Mouse (Mus musculus): ENCODE data around the gene Lin28b. TPM values are rescaled to one million over a fixed set of nuclear protein-coding genes. Genes with fewer than 3 reads are reported as not detected.

The Lin28b gene
- 34.2 and 36.4 TPM in 2 replicates for polyA plus RNA-seq (2014; fragmentation: Nextera tagmentation; extraction: Ambion mirVana)

DNA sequence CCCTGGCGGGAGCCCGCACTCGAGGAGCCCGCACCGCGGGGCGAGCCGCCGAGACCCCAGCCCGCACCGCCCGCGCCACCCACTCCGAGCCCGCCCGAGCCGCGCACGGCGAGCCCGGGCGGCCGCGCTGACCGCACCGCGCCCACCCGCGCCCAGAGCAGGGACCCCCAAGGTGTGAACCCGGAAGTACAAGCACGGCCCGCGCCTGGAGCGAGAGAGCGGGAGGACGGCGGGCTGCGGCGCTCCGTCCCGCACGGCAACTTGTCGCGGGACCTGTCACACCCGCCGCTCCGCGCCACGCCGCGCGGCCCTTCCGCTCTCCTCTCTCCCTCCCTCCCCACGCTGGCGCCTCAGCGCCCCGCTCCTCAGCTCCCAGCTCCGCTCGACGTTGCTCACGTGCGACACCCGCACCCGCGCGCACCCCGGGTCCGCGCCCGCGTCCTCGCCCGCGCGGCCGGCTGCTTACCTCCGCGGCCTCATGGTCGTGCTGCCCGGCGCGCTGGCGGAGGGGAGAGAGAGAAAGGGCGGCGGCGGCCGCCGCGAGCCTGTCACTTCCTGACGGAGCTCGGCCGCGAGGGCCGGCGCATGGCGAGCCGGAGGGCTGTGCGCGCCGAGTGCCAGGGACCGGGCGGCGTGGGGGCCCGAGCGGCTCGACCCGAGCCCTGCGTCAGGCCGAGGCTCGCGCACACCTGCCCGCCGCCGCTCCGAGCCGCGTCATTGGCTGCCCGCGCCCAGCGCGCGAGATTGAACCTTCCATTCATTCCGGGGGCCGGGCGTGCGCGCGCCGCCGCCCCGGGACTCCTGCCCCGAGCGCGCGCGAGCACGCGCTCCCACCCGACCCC, at the start of gene Lin28b:
Gene Lin28b, minus strand, starts transcription at position 635 of the 842 bp plus-strand sequence.
- Histone ChIP-seq H3K27ac (ENCODE audit: low read depth, low read length) (peak within 1 kb of the TSS; percentile 65), H3K4me1 (replicated peaks; ENCODE audit: control insufficient read depth, insufficient read depth, low read length) (no peaks in the 10 kb centered on the region), H3K9me3 (ENCODE audit: control insufficient read depth, low read length) (no peaks in the 10 kb centered on the region), H3K27me3 (replicated peaks; ENCODE audit: control insufficient read depth, insufficient read depth, low read length) (peaks cover 7% of the 10 kb centered on the region; the same call in 1 of the 2 replicates), H3K9ac (ENCODE audit: low read depth, low read length) (peak within 1 kb of the TSS; percentile 91), H3K36me3 (ENCODE audit: control insufficient read depth, insufficient read depth, low read length) (no peaks in the 10 kb centered on the region), H3K4me2 (peak within 1 kb of the TSS; percentile 98), H3K4me3 (ENCODE audit: low read depth, low read length) (peak within 1 kb of the TSS; percentile 82)
- ATAC-seq (replicated peaks; ENCODE audit: low FRiP score) (peak; percentile 92), DNase-seq (ENCODE audit: low spot score) (peak; percentile 78)
- WGBS = under 1% methylated on average over 104 of the region's 139 CpGs

DNA sequence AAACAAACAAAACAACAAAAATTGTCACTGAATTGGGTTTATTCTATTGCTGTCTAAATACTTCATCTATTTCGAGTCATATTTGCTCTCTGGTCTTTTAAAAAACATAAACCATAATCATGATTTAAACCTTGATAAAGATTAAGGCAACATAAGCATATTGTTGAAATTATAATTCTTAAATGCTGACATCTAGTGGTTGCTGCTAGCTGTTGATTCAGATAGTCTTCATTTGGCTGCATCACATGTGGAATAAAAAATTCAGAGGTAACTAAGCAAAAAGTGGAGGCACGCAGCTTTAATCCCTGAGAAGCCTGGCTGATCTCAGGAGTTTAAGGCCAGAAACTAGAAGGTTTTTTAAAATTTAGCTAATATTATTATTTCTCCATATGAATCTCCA, 25.6 kb upstream of the Lin28b start:
- H3K4me2 ChIP-seq = no peak overlapping the region
- DNase-seq (ENCODE audit: low spot score) = no peak
- H3K9ac ChIP-seq (ENCODE audit: low read depth, low read length) = no peak overlapping the region
- H3K27me3 ChIP-seq (replicated peaks; ENCODE audit: control insufficient read depth, insufficient read depth, low read length) = no peaks in the 10 kb centered on the region
- H3K4me1 ChIP-seq (replicated peaks; ENCODE audit: control insufficient read depth, insufficient read depth, low read length) = no peaks in the 10 kb centered on the region
- no peaks in the 10 kb centered on the region for H3K9me3 ChIP-seq (ENCODE audit: control insufficient read depth, low read length)
- 60% methylated on average over 2 of the region's 2 CpGs for WGBS
- no peak overlapping the region for H3K4me3 ChIP-seq (ENCODE audit: low read depth, low read length)
- H3K36me3 ChIP-seq (ENCODE audit: control insufficient read depth, insufficient read depth, low read length) = no peaks in the 10 kb centered on the region
- H3K27ac ChIP-seq (ENCODE audit: low read depth, low read length) = no peak overlapping the region
- no peak for ATAC-seq (replicated peaks; ENCODE audit: low FRiP score)

DNA sequence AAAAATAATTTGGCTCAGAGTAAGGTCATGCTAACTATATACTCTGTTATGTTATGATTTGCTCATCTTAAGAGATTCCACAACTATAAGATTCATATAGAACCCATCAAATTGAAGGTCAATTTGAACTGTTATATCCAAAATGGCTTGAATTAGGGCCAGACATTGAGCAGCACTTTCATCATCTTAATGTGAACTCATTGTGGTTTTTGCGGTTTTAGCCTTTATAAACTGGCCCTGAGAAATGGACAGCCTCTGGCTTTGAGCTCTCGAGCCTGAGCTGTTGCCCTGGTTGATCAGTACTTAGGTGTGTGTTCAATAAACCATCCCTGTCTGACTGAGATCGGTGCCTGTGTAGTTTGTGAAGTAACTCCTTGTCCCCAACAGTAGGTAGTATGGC, 24.5 kb upstream of the Lin28b start:
- no peaks in the 10 kb centered on the region for H3K27me3 ChIP-seq (replicated peaks; ENCODE audit: control insufficient read depth, insufficient read depth, low read length)
- no peaks in the 10 kb centered on the region for H3K4me1 ChIP-seq (replicated peaks; ENCODE audit: control insufficient read depth, insufficient read depth, low read length)
- DNase-seq (ENCODE audit: low spot score) (no peak), ATAC-seq (replicated peaks; ENCODE audit: low FRiP score) (no peak)
- H3K27ac ChIP-seq (ENCODE audit: low read depth, low read length) = no peak overlapping the region
- no peak overlapping the region for H3K9ac ChIP-seq (ENCODE audit: low read depth, low read length)
- no peak overlapping the region for H3K4me3 ChIP-seq (ENCODE audit: low read depth, low read length)
- H3K9me3 ChIP-seq (ENCODE audit: control insufficient read depth, low read length) = no peaks in the 10 kb centered on the region
- 71% methylated on average over 3 of the region's 3 CpGs for WGBS
- H3K36me3 ChIP-seq (ENCODE audit: control insufficient read depth, insufficient read depth, low read length) = no peaks in the 10 kb centered on the region
- H3K4me2 ChIP-seq = no peak overlapping the region

DNA sequence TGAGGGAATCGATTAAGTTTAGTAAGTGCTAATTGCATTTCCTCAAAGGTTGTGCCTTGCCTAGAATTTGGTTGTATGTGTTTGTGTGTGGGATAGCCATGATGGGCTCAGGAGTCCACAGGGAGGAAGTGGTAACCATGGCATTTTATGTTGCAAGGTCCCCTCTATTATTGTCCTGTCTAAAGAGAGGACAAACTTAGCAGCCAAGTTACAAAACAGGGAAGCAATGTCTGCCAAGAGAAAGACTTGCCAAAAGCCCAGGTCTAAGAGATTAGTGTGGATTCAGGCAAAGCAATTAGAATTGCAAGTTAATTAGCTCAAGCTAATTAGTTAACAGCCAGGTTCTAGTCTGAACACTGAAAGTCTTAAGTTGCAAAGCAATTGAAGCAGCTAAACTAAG, 14.1 kb upstream of the Lin28b start:
- no peaks in the 10 kb centered on the region for H3K27me3 ChIP-seq (replicated peaks; ENCODE audit: control insufficient read depth, insufficient read depth, low read length)
- WGBS = 76% methylated on average over 1 of the region's 1 CpGs
- ATAC-seq (replicated peaks; ENCODE audit: low FRiP score) = no peak

DNA sequence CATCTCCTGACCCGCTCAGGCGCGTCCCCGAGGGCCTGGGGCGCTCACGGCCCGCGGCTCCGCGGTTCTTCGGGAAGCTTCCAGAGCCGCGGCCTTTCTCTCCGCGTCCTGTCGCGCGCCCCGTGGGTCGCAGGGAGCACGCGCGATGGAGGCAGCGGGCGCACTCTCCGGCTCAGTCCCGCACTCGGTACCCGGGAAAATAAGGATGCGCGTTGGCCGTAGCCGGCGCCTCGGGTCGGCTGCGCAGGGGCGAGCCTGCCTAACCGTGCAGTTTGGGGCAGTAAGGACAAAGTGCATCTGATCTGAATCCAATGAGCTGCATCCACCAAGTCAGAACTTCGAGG, 380 bp upstream of the Lin28b start:
- peak; percentile 42; the same call in 1 of the 2 replicates for ATAC-seq (replicated peaks; ENCODE audit: low FRiP score)
- Histone ChIP-seq H3K4me2 (peak overlapping the region; percentile 98), H3K36me3 (ENCODE audit: control insufficient read depth, insufficient read depth, low read length) (no peaks in the 10 kb centered on the region), H3K4me1 (replicated peaks; ENCODE audit: control insufficient read depth, insufficient read depth, low read length) (no peaks in the 10 kb centered on the region), H3K9ac (ENCODE audit: low read depth, low read length) (peak overlapping the region; percentile 91), H3K4me3 (ENCODE audit: low read depth, low read length) (peak overlapping the region; percentile 82), H3K27ac (ENCODE audit: low read depth, low read length) (peak overlapping the region; percentile 65; the same call in 1 of the 2 replicates), H3K9me3 (ENCODE audit: control insufficient read depth, low read length) (no peaks in the 10 kb centered on the region), H3K27me3 (replicated peaks; ENCODE audit: control insufficient read depth, insufficient read depth, low read length) (peaks cover 7% of the 10 kb centered on the region; the same call in 1 of the 2 replicates)
- under 1% methylated on average over 32 of the region's 40 CpGs for WGBS
- no peak for DNase-seq (ENCODE audit: low spot score)

More for the DNA sequence above, 14.1 kb upstream of the Lin28b start:
- DNase-seq (ENCODE audit: low spot score) = no peak
- Histone ChIP-seq H3K9ac (ENCODE audit: low read depth, low read length) (no peak overlapping the region), H3K36me3 (ENCODE audit: control insufficient read depth, insufficient read depth, low read length) (no peaks in the 10 kb centered on the region), H3K4me2 (no peak overlapping the region), H3K4me1 (replicated peaks; ENCODE audit: control insufficient read depth, insufficient read depth, low read length) (no peaks in the 10 kb centered on the region), H3K4me3 (ENCODE audit: low read depth, low read length) (no peak overlapping the region), H3K9me3 (ENCODE audit: control insufficient read depth, low read length) (no peaks in the 10 kb centered on the region), H3K27ac (ENCODE audit: low read depth, low read length) (no peak overlapping the region)

DNA sequence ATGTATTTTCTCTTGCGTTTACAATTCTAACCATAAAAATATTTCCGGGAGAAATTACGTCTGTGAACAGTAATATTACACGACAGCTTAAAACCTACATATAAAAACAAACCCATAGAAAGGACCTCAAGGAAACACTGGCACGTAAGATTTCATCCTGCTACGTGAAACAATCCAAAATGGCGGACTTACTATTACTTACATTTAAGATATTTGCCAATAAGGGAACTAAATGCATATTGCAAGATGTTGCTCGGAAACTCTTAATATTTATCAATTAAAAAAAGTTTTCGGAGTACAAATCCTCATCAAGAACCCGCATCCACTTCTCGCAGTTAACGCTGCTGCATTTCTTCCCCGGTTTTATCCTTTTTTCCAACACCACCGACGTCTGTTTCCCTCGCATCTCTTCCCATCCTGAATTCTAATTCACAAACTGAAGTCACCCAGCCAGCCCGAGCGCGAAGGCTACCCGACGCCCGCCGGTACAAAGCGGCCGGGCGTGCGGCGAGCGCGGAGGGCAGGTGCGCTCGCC, 902 bp downstream of the Lin28b start:
- Histone ChIP-seq H3K36me3 (ENCODE audit: control insufficient read depth, insufficient read depth, low read length) (no peaks in the 10 kb centered on the region), H3K4me3 (ENCODE audit: low read depth, low read length) (peak overlapping the region; percentile 82), H3K27me3 (replicated peaks; ENCODE audit: control insufficient read depth, insufficient read depth, low read length) (peaks cover 7% of the 10 kb centered on the region; the same call in 1 of the 2 replicates), H3K4me2 (peak overlapping the region; percentile 98), H3K27ac (ENCODE audit: low read depth, low read length) (peak overlapping the region; percentile 65), H3K9ac (ENCODE audit: low read depth, low read length) (peak overlapping the region; percentile 91), H3K9me3 (ENCODE audit: control insufficient read depth, low read length) (no peaks in the 10 kb centered on the region), H3K4me1 (replicated peaks; ENCODE audit: control insufficient read depth, insufficient read depth, low read length) (no peaks in the 10 kb centered on the region)
- ATAC-seq (replicated peaks; ENCODE audit: low FRiP score) (no peak; the same call in 1 of the 2 replicates), DNase-seq (ENCODE audit: low spot score) (no peak)
- WGBS = 2% methylated on average over 32 of the region's 32 CpGs

DNA sequence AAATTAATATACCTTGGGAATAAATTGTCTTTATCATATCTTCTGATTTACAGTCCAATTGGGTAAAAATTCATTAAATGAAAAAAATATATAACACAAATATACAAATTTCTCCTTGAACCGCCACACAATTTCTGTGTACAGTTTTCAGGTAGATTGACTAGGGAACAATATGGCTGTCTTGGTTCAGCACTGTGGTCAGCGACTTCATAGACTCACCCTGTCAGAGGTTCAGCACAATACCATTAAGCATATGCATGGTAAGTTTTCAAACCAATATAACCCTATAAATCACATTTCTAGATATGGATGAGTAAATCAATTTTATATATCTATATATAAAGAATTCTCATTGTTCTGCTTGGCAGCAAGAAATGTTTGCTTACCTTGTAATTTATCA, 3.0 kb downstream of the Lin28b start:
- Histone ChIP-seq H3K4me2 (no peak overlapping the region), H3K9ac (ENCODE audit: low read depth, low read length) (no peak overlapping the region), H3K9me3 (ENCODE audit: control insufficient read depth, low read length) (no peaks in the 10 kb centered on the region), H3K4me3 (ENCODE audit: low read depth, low read length) (no peak overlapping the region), H3K36me3 (ENCODE audit: control insufficient read depth, insufficient read depth, low read length) (no peaks in the 10 kb centered on the region), H3K27me3 (replicated peaks; ENCODE audit: control insufficient read depth, insufficient read depth, low read length) (peaks cover 4% of the 10 kb centered on the region; the same call in 1 of the 2 replicates), H3K27ac (ENCODE audit: low read depth, low read length) (no peak overlapping the region), H3K4me1 (replicated peaks; ENCODE audit: control insufficient read depth, insufficient read depth, low read length) (no peaks in the 10 kb centered on the region)
- ATAC-seq (replicated peaks; ENCODE audit: low FRiP score) (no peak), DNase-seq (ENCODE audit: low spot score) (no peak)
- 56% methylated on average over 2 of the region's 2 CpGs for WGBS

DNA sequence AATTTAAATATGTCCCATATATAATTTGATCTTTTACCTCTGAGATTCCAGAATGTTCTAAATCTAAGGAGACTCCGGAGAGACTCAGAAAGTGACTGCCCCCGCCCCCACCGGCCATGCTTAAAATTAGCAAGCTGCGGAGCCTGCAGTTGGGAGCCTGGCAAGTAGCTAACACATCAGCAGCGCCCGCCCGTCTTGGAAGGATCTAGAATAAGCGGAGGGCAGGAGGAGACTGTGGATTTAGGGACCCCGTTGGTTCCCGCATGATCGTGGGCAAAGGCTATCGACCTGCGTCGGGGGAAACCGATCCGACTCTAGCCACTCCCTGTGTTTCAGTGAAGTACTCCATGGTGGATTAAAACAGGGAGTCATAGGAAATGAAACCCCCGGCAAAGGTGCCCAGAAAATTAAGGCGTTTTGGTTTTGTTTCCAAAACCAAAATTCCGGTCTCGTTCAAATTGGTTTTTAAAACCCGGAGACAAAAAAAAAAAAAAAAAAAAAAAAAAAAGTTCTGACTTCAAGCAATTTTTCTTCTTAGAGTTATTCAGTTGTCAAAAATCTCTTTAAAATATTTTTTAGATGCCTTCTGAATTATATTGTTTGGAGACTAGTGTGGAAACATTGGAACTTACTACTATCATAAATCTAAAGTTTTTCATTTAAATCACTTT, 12.4 kb downstream of the Lin28b start:
- H3K4me3 ChIP-seq (ENCODE audit: low read depth, low read length) = peak overlapping the region; percentile 60
- H3K36me3 ChIP-seq (ENCODE audit: control insufficient read depth, insufficient read depth, low read length) = no peaks in the 10 kb centered on the region
- H3K27ac ChIP-seq (ENCODE audit: low read depth, low read length) = peak overlapping the region; percentile 43; the same call in 1 of the 2 replicates
- no peaks in the 10 kb centered on the region for H3K27me3 ChIP-seq (replicated peaks; ENCODE audit: control insufficient read depth, insufficient read depth, low read length)
- no peaks in the 10 kb centered on the region for H3K9me3 ChIP-seq (ENCODE audit: control insufficient read depth, low read length)
- DNase-seq (ENCODE audit: low spot score) (peak; percentile 64), ATAC-seq (replicated peaks; ENCODE audit: low FRiP score) (no peak; the same call in 1 of the 2 replicates)
- peaks cover 16% of the 10 kb centered on the region for H3K4me1 ChIP-seq (replicated peaks; ENCODE audit: control insufficient read depth, insufficient read depth, low read length)
- peak overlapping the region; percentile 81 for H3K4me2 ChIP-seq
- H3K9ac ChIP-seq (ENCODE audit: low read depth, low read length) = peak overlapping the region; percentile 66
- WGBS = under 1% methylated on average over 21 of the region's 21 CpGs
